Mouse (Mus musculus): ENCODE measurements around the gene Gm20855.
"Not testable (repeated sequence)": the region's sequence is repeated elsewhere in the genome, so short reads cannot be mapped to it uniquely, and the experiment has no call there.

Gene Gm20855

GRCm38 (mm10) chrY:35131733-35132132, at the start of gene Gm20855:
Gene Gm20855 (minus strand): TSS chrY:35131833.
- DNase-seq (ENCODE audit: low read depth, low spot score), result not testable (repeated sequence)
